Mouse (Mus musculus) G1E (cell line): Measurements from ENCODE around the gene Klc1. TPM values are rescaled to one million over a fixed set of nuclear protein-coding genes. Genes with fewer than 3 reads are reported as not detected.
"Not testable (repeated sequence)": the region's sequence is repeated elsewhere in the genome, so short reads cannot be mapped to it uniquely, and the experiment has no call there.

ENCODE experiments used
- ATAC-seq: 2 replicates; pipeline ENCODE4 v1.8.0; 2016; ENCODE audit warnings: mild to moderate bottlenecking; ENCODE audit not compliant: insufficient number of reproducible peaks, poor library complexity, low FRiP score, severe bottlenecking; ENCODE audit errors: extremely low read depth
- DNase-seq: peaks from one replicate; pipeline ENCODE4 v3.0.0; 2012; ENCODE audit warnings: low spot score
- H3K27me3 ChIP-seq: 2 replicates; pipeline ENCODE4 v1.6.1; 2012; ENCODE audit warnings: mild to moderate bottlenecking, low read length, inconsistent platforms; ENCODE audit not compliant: insufficient read depth
- H3K36me3 ChIP-seq: replicated peaks from 2 replicates; pipeline ENCODE3; 2012; ENCODE audit warnings: mild to moderate bottlenecking, inconsistent platforms
- H3K4me1 ChIP-seq: 2 replicates; pipeline ENCODE4 v1.6.1; 2012; ENCODE audit warnings: low read depth, low read length, inconsistent platforms, mixed read lengths; ENCODE audit not compliant: insufficient read depth
- H3K4me3 ChIP-seq: 2 replicates; pipeline ENCODE4 v1.5.1; 2012; ENCODE audit warnings: low read depth, mild to moderate bottlenecking, inconsistent platforms, low read length, moderate library complexity, mixed read lengths
- H3K9me3 ChIP-seq: replicated peaks from 2 replicates; pipeline ENCODE4 v1.6.1; 2012; ENCODE audit warnings: inconsistent platforms
- CTCF ChIP-seq: IDR thresholded peaks from 2 replicates; pipeline ENCODE4 v1.5.1; 2012; ENCODE audit warnings: low read depth, low read length, inconsistent platforms, mixed read lengths
- GATA1 ChIP-seq: IDR thresholded peaks from 2 replicates; pipeline ENCODE4 v1.6.1; 2012; ENCODE audit warnings: borderline replicate concordance, low read length, inconsistent platforms, mixed read lengths
- GATA2 ChIP-seq: IDR thresholded peaks from 2 replicates; pipeline ENCODE4 v1.6.1; 2012; ENCODE audit warnings: low read depth, low read length, inconsistent platforms, borderline replicate concordance
- POLR2AphosphoS5 ChIP-seq: IDR thresholded peaks from 2 replicates; pipeline ENCODE4 v1.6.1; 2012; ENCODE audit warnings: low read depth, low read length, inconsistent platforms; ENCODE audit not compliant: insufficient replicate concordance
- TAL1 ChIP-seq: conservative IDR thresholded peaks from 2 replicates; pipeline ENCODE4 v1.6.1; 2012; ENCODE audit warnings: low read depth, low read length, inconsistent platforms, mixed read lengths
- polyA plus RNA-seq: library from polyadenylated mRNA; stranded (reverse); fragments of >175 nt; gene quantifications from 2 replicates; pipeline ENCODE4 v1.2.3, GENCODE M21; 2012
- total RNA-seq, 2 experiments: library from RNA; stranded (forward) in 1 of 2; stranded (reverse) in 1 of 2; fragments of 200-1000 nt in 1 of 2; fragments of >200 nt in 1 of 2; fragmentation: Nextera tagmentation in 1 of 2; gene quantifications; 2 replicates each; pipeline ENCODE4 v1.2.3; 2014 to 2017

Klc1 gene
- total and polyA plus RNA-seq, 3 experiments = 57.2 to 68.2 (median 65.0) TPM

- Histone ChIP-seq H3K36me3 (peaks cover 88% of the 10 kb centered on the region), H3K9me3 (no peaks in the 10 kb centered on the region), H3K4me3 (no peak overlapping the region), H3K27me3 (no peaks in the 10 kb centered on the region), H3K4me1 (peaks cover 15% of the 10 kb centered on the region)
- DNase-seq = no peak
- no peak for ATAC-seq
- no peak for TF ChIP-seq POLR2AphosphoS5
- no peak for TF ChIP-seq CTCF
- no peak for TF ChIP-seq TAL1
- no peak for TF ChIP-seq GATA2
- no peak for TF ChIP-seq GATA1
These were observed 30.7 kb upstream of the Klc1 start for GRCm38 (mm10) chr12:111727956-111728355.

DNA sequence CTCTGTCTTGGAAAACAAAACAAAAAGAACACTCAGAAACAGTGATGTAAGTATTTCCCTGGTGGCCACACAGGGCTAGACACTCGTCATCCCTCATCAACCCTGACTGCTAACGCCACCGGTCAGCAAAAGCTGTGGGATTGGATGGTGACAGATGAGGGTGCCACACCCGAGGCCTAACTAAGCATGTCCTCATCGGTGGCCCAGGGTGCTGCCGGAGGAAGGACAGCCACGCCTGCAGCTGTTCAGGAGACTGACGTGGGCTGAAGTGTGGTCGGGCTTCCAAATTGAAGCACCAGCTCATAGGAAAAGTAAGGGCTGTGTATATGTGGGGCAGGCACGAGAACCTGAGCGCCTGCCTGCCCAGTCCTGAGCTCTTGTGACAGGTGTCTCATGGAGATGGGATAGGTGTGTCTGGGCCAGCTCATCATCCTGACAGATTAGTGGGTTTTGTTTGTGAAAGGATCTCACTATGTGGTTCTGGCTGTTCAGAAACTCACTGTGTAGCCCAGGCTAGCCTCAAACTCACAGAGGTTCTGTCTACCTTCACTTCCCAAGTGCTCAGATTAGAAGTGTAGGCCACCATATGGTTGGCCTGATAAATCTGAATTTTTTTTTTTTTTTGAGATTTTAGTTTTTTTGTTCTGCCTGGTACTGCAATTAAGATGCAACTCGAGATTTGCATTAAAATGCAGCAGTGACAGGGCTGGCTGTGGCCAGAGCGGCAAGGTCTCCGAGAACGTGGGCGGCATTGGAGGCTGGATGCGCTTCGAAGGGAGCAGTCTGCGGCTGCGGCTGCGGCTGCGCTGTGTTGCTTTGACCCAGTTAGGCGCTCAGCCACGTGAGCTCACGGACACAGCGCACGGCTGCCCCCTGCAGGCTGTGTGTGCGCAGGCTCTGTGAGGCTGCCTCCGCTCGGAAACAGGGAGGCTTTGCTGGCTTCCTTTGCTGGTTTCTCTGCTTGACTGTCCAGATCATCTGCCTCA is 26.5 kb upstream of the Klc1 start:
- no peaks in the 10 kb centered on the region for H3K9me3 ChIP-seq
- DNase-seq = peak; percentile 67
- peaks cover 83% of the 10 kb centered on the region for H3K36me3 ChIP-seq
- H3K27me3 ChIP-seq = no peaks in the 10 kb centered on the region
- peaks cover 14% of the 10 kb centered on the region for H3K4me1 ChIP-seq
- TF ChIP-seq CTCF (peak; percentile 90), TAL1 (no peak)
- H3K4me3 ChIP-seq = peak overlapping the region; percentile 46; the same call in 1 of the 2 replicates
- ATAC-seq = peak; percentile 72

DNA sequence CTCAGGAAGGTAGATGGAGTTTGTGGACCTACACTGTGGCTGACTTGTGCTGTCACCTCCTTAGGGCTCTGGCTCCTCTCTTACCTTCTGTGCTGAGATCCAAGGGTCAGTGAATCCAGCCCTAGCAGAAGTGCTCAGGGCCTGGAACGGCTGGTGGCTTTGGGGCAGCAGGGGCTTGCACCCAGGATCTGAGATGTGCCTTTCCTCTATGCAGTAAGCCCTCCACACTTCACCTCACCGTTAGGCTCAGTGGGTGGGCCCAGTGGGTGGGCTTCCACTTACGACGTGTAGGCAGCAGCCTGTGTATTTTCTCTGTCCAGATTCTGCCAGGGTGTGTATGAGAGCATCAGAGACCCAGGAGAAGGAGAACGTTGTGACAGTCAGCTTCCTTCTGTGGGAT is 25.7 kb upstream of the Klc1 start:
- H3K36me3 ChIP-seq = peaks cover 80% of the 10 kb centered on the region
- TF ChIP-seq TAL1 (no peak), POLR2AphosphoS5 (no peak), GATA1 (no peak), CTCF (no peak), GATA2 (no peak)
- H3K4me1 ChIP-seq = peaks cover 13% of the 10 kb centered on the region
- DNase-seq (no peak), ATAC-seq (no peak)
- H3K4me3 ChIP-seq = no peak overlapping the region
- no peaks in the 10 kb centered on the region for H3K9me3 ChIP-seq
- H3K27me3 ChIP-seq = no peaks in the 10 kb centered on the region

DNA sequence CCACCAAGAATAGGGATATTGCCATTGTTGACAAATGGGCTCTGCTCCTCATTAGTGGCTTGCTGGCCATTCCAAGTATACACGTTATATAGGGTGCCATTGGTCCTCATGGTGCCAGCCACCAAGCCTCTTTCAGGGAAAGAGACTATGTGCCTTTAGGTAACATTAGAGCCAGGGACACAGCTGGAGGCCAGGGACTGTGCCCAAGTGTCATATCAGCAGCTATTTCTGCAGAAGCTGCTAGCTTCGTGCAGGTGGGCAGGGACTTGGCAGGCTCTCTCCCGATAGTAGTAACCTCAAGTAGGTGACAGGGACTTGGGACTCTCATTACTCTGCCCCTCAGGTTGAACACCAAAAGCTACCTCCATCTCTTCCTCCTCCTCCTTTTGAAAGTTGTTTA is 23.7 kb upstream of the Klc1 start:
- H3K4me3 ChIP-seq = no peak overlapping the region
- no peaks in the 10 kb centered on the region for H3K9me3 ChIP-seq
- no peak for TF ChIP-seq GATA2
- TF ChIP-seq GATA1 = no peak
- no peak for TF ChIP-seq CTCF
- TF ChIP-seq POLR2AphosphoS5 = no peak
- TF ChIP-seq TAL1 = no peak
- H3K36me3 ChIP-seq = peaks cover 74% of the 10 kb centered on the region
- no peaks in the 10 kb centered on the region for H3K27me3 ChIP-seq
- peaks cover 13% of the 10 kb centered on the region for H3K4me1 ChIP-seq
- ATAC-seq = no peak
- no peak for DNase-seq

GRCm38 (mm10) chr12:111736676-111737075 is 22.0 kb upstream of the Klc1 start:
- H3K36me3 ChIP-seq = peaks cover 78% of the 10 kb centered on the region
- DNase-seq, H3K9me3 ChIP-seq, H3K27me3 ChIP-seq, ATAC-seq, H3K4me3 ChIP-seq: not testable (repeated sequence)
- peaks cover 13% of the 10 kb centered on the region for H3K4me1 ChIP-seq

DNA sequence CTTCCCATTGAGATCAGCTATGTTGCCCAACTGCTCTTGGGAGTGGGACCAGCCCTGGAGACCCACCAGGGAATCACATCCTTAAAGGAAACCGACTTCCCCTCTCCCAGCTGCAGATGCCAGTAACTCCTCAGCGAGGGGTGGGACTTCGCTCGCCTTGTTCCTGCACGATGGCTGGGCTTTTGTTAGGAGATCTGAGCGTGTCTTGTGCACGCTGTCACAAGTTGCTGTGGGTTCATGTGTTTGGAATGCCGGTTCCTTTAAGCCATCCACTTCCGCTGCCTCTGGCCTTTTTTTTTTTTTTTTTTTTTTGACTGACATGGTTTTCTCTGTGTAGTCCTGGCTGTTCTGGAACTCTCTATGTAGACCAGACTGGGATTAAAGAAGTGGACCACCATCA is 21.3 kb upstream of the Klc1 start:
- H3K27me3 ChIP-seq = no peaks in the 10 kb centered on the region
- peaks cover 6% of the 10 kb centered on the region for H3K4me1 ChIP-seq
- DNase-seq (no peak), ATAC-seq (no peak)
- H3K9me3 ChIP-seq = no peaks in the 10 kb centered on the region
- peaks cover 71% of the 10 kb centered on the region for H3K36me3 ChIP-seq
- TF ChIP-seq CTCF (no peak), POLR2AphosphoS5 (no peak), GATA1 (no peak), TAL1 (no peak), GATA2 (no peak)
- H3K4me3 ChIP-seq = no peak overlapping the region
